Mouse (Mus musculus) adipocyte (in vitro differentiated cells): ENCODE results near the gene Hspb9.
A peak's percentile ranks its signal among the peaks of the same experiment; 100 is the strongest.

Source experiments
- DNase-seq: peaks from one replicate; pipeline ENCODE4 v3.0.0-alpha.2; 2016; ENCODE audit warnings: low spot score

Hspb9 gene

DNA sequence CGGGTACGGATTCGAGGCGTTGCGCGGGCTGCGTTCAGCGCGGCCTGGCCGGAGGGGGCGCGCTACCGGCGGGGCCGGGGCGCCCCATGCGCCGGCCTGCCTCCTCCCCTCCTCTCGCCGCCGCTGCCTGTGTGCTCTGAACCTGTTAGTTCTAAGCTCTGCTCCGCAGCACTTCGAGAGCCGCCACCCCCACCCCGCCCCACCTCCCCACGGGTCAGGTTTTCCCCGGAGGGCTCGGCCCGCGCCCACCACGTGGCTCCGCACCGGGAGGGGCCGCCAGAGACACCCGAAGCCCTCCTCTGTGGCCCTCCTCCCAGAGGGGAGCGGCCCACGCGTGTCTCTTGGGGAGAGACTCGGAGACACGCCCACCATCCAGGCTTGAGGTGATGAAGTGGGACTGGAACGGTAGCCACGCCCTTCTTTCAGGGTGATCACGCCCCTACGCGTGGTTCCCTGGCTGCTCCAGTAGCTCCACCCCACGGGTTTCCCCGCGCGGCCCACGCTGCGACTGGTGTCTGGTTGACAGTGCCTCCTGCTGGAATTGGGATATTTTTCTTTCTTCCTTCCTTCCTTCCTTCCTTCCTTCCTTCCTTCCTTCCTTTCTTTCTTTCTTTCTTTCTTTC, 46.1 kb downstream of the Hspb9 start, which contains the start of gene Kcnh4:
Kcnh4 (minus strand) TSS at position 332 of the 623 bp plus-strand sequence.
- DNase-seq, result no peak

DNA sequence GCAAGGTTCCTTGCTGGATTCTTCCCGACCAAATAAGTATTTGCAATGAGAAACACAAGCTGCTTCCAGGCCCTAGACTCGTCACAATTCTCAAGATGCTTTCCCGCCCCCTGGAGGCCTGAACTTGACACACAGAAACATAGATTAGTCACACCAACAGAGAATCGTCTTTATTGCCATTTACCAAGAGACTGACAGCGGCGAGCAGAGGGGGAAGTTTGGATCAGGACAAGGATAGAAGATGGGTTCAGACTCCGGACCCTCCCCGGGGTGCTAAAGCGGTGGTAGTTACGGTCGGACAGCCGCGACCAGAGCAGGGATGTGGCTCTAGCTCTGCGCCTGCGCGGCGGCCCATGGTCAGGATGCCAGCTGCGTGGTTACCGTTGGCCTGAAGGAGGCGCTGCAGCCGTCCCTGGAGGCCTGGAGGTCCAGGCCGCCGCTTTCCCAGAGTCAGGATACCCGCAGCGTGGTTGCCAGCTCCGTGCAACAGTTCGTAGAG, 47.9 kb downstream of the Hspb9 start:
- DNase-seq, result peak; percentile 85

DNA sequence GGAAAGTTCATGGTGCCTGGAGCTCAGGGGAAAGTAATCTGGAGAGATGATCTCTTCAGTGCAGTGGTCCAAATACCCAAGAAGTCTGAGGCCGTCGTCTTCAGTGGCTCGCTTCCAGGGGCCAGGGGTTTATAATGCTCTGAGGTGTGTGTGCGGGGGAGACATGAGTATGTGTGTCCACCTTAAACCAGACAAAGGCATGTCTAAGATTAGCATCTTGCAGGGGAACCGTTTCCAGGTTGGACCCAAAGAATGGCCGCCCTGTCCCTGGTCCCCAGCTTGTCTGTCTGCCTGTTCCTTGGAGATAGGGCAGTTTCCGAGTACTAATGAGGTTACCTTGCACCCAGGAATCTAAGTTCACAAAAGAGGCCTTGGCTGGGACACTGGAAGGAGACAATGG, 49.2 kb downstream of the Hspb9 start, which contains the start of gene Hcrt:
Hcrt (minus strand) TSS at position 101 of the 400 bp plus-strand sequence.
- no peak for DNase-seq
